Mouse (Mus musculus) cortical plate, adult 2 months (tissue): ENCODE data around the gene Mast1.

Experiments used
- CTCF ChIP-seq: fragments of 200-500 bp; IDR thresholded peaks from 2 replicates; pipeline ENCODE4 v1.5.1; 2011; ENCODE audit warnings: mild to moderate bottlenecking, control low read depth, low read length; ENCODE audit not compliant: insufficient read depth; ENCODE audit errors: extremely low read depth
- POLR2A ChIP-seq: fragments of 200-500 bp; IDR thresholded peaks from 2 replicates; pipeline ENCODE4 v1.6.1; 2011; ENCODE audit warnings: mild to moderate bottlenecking, low read length, control low read depth; ENCODE audit not compliant: insufficient read depth; ENCODE audit errors: extremely low read depth

DNA sequence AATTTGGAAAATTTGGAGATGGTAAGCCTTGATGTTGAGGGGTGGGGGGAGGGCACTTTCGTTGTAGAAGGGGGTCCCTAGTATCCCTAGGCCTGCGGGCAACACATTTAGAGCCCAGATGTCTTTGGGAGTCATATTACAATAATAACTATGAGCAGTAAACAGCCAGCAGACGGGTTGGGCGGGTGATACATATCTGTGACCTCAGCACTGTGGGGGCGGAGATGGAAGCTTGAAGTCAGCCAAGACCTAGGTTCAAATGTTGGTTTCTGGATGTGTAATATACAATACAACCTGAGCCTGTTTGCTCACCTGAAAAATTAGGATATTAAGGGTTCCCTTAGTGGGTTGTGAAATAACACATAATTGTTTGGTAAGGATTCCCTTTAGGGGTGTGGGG is 27.2 kb downstream of the Mast1 start:
- TF ChIP-seq CTCF, result no peak
- TF ChIP-seq POLR2A, result no peak
